Mouse (Mus musculus) MEL-GATA-1-ER (cell line): Measurements from ENCODE around the gene Cnnm1.

Source experiments
- DNase-seq: peaks from one replicate; pipeline ENCODE4 v3.0.0-alpha.2; 2012; ENCODE audit warnings: low read depth; ENCODE audit errors: extremely low read depth

Gene Cnnm1

GRCm38 (mm10) chr19:43440112-43440737, at the start of gene Cnnm1:
Gene Cnnm1, plus strand, starts transcription at chr19:43440436.
- DNase-seq = no peak

- peak; percentile 46 for DNase-seq
These were observed 43.9 kb upstream of the Cnnm1 start for GRCm38 (mm10) chr19:43396327-43396726.

- no peak for DNase-seq
These were observed 33.1 kb upstream of the Cnnm1 start for GRCm38 (mm10) chr19:43407181-43407580.

- no peak for DNase-seq
These were observed 24.7 kb upstream of the Cnnm1 start for GRCm38 (mm10) chr19:43415565-43415964.

- DNase-seq = no peak
These were observed 19.7 kb upstream of the Cnnm1 start for GRCm38 (mm10) chr19:43420506-43420905.

- peak; percentile 6 for DNase-seq
These were observed 16.2 kb upstream of the Cnnm1 start for GRCm38 (mm10) chr19:43424082-43424481.

GRCm38 (mm10) chr19:43427446-43428224, 12.6 kb upstream of the Cnnm1 start:
- DNase-seq = no peak

- DNase-seq = no peak
These were observed 990 bp upstream of the Cnnm1 start for GRCm38 (mm10) chr19:43439246-43439645.

GRCm38 (mm10) chr19:43440768-43441660, 778 bp downstream of the Cnnm1 start:
- DNase-seq = no peak

- no peak for DNase-seq
These were observed 1.4 kb downstream of the Cnnm1 start for GRCm38 (mm10) chr19:43441661-43441990.

GRCm38 (mm10) chr19:43442269-43442668, 2.0 kb downstream of the Cnnm1 start:
- no peak for DNase-seq

- DNase-seq = no peak
These were observed 2.7 kb downstream of the Cnnm1 start for GRCm38 (mm10) chr19:43442906-43443305.

- no peak for DNase-seq
These were observed 4.5 kb downstream of the Cnnm1 start for GRCm38 (mm10) chr19:43444636-43445205.

- DNase-seq = no peak
These were observed 11.3 kb downstream of the Cnnm1 start for GRCm38 (mm10) chr19:43451563-43451962.

- DNase-seq = no peak
These were observed 11.9 kb downstream of the Cnnm1 start for GRCm38 (mm10) chr19:43452176-43452575.

GRCm38 (mm10) chr19:43453025-43453424, 12.8 kb downstream of the Cnnm1 start:
- DNase-seq = peak; percentile 16

GRCm38 (mm10) chr19:43459948-43460347, 19.7 kb downstream of the Cnnm1 start:
- no peak for DNase-seq

GRCm38 (mm10) chr19:43460481-43460880, 20.2 kb downstream of the Cnnm1 start:
- no peak for DNase-seq

- no peak for DNase-seq
These were observed 21.9 kb downstream of the Cnnm1 start for GRCm38 (mm10) chr19:43462141-43462540.

GRCm38 (mm10) chr19:43463546-43464293, 23.5 kb downstream of the Cnnm1 start:
- DNase-seq = no peak

- DNase-seq = no peak
These were observed 24.1 kb downstream of the Cnnm1 start for GRCm38 (mm10) chr19:43464294-43464687.
